Mouse (Mus musculus) embryo, embryonic 11.5 days (tissue): ENCODE results near the gene Crybb2.

Experiments used
- DNase-seq: peaks from one replicate; pipeline ENCODE4 v3.0.0-alpha.2; 2012; ENCODE audit warnings: low read depth, low spot score

The Crybb2 gene

GRCm38 (mm10) chr5:113090750-113091149, 20.8 kb upstream of the Crybb2 start:
- no peak for DNase-seq

GRCm38 (mm10) chr5:113090077-113090690, 20.3 kb upstream of the Crybb2 start:
- no peak for DNase-seq

- DNase-seq = no peak
Measured at GRCm38 (mm10) chr5:113087465-113087864, 17.5 kb upstream of the Crybb2 start.

- no peak for DNase-seq
Measured at GRCm38 (mm10) chr5:113086990-113087389, 17.1 kb upstream of the Crybb2 start.

- no peak for DNase-seq
Measured at GRCm38 (mm10) chr5:113086439-113086838, 16.5 kb upstream of the Crybb2 start.

- no peak for DNase-seq
Measured at GRCm38 (mm10) chr5:113085931-113086330, 16.0 kb upstream of the Crybb2 start.

- no peak for DNase-seq
Measured at GRCm38 (mm10) chr5:113084309-113084708, 14.4 kb upstream of the Crybb2 start.

- DNase-seq = no peak
Measured at GRCm38 (mm10) chr5:113082356-113083168, 12.6 kb upstream of the Crybb2 start.

- DNase-seq = no peak
Measured at GRCm38 (mm10) chr5:113081439-113081838, 11.5 kb upstream of the Crybb2 start, which contains the start of gene Crybb3. Crybb3 (minus strand) TSS chr5:113081584.

- DNase-seq = no peak
Measured at GRCm38 (mm10) chr5:113081020-113081419, 11.1 kb upstream of the Crybb2 start.

GRCm38 (mm10) chr5:113079783-113080182, 9.9 kb upstream of the Crybb2 start:
- DNase-seq = peak; percentile 29

GRCm38 (mm10) chr5:113078686-113079085, 8.8 kb upstream of the Crybb2 start:
- no peak for DNase-seq

GRCm38 (mm10) chr5:113054308-113054707, 15.6 kb downstream of the Crybb2 start:
- DNase-seq = peak; percentile 69

GRCm38 (mm10) chr5:113050581-113051185, 19.2 kb downstream of the Crybb2 start:
- no peak for DNase-seq

GRCm38 (mm10) chr5:113049876-113050275, 20.0 kb downstream of the Crybb2 start:
- no peak for DNase-seq

GRCm38 (mm10) chr5:113045511-113046273, 24.2 kb downstream of the Crybb2 start:
- DNase-seq = no peak

GRCm38 (mm10) chr5:113043531-113043930, 26.4 kb downstream of the Crybb2 start:
- DNase-seq = no peak

- peak; percentile 22 for DNase-seq
Measured at GRCm38 (mm10) chr5:113041567-113042071, 28.3 kb downstream of the Crybb2 start.

GRCm38 (mm10) chr5:113040776-113041175, 29.1 kb downstream of the Crybb2 start:
- DNase-seq = no peak

GRCm38 (mm10) chr5:113038601-113039000, 31.3 kb downstream of the Crybb2 start:
- no peak for DNase-seq
